Mouse (Mus musculus) forebrain, postnatal 0 days (tissue): ENCODE data around the gene 1110032F04Rik. TPM values are rescaled to one million over a fixed set of nuclear protein-coding genes. Genes with fewer than 3 reads are reported as not detected.

Source experiments
- ATAC-seq: fragments of 200-750 bp; cut with Nextera tagmentation; 2 replicates; pipeline ENCODE4 v1.8.0; 2017; ENCODE audit warnings: mild to moderate bottlenecking, moderate library complexity
- DNase-seq: peaks from one replicate; pipeline ENCODE4 v3.0.0-alpha.2; 2015
- H3K27ac ChIP-seq: fragments of 300-500 bp; sonication (generic); 2 replicates; pipeline ENCODE4 v1.5.1; 2014; ENCODE audit warnings: low read depth, mild to moderate bottlenecking, antibody characterized with exemption, low read length, moderate library complexity, mixed read lengths
- H3K27me3 ChIP-seq: fragments of 300-500 bp; sonication (generic); 2 replicates; pipeline ENCODE4 v1.6.1; 2014; ENCODE audit warnings: mild to moderate bottlenecking, low read length, mixed read lengths; ENCODE audit not compliant: insufficient read depth
- H3K36me3 ChIP-seq: fragments of 300-500 bp; sonication (generic); 2 replicates; pipeline ENCODE4 v1.6.1; 2014; ENCODE audit warnings: mild to moderate bottlenecking, moderate library complexity; ENCODE audit not compliant: insufficient read depth
- H3K4me1 ChIP-seq: fragments of 300-500 bp; sonication (generic); 2 replicates; pipeline ENCODE4 v1.6.1; 2014; ENCODE audit warnings: antibody characterized with exemption; ENCODE audit not compliant: insufficient read depth
- H3K4me2 ChIP-seq: fragments of 300-500 bp; sonication (generic); 2 replicates; pipeline ENCODE4 v1.6.1; 2014; ENCODE audit warnings: low read depth, mild to moderate bottlenecking, moderate library complexity
- H3K4me3 ChIP-seq: fragments of 300-500 bp; sonication (generic); 2 replicates; pipeline ENCODE4 v1.5.1; 2014; ENCODE audit warnings: low read depth, low read length, mixed read lengths
- H3K9ac ChIP-seq: fragments of 300-500 bp; sonication (generic); 2 replicates; pipeline ENCODE4 v1.6.1; 2014; ENCODE audit warnings: mild to moderate bottlenecking
- H3K9me3 ChIP-seq: fragments of 300-500 bp; sonication (generic); 2 replicates; pipeline ENCODE4 v1.6.1; 2016; ENCODE audit warnings: low read length
- CTCF ChIP-seq: sonication (generic); IDR thresholded peaks from 2 replicates; pipeline ENCODE4 v1.5.1; 2016; ENCODE audit warnings: antibody characterized with exemption, control low read depth, low read depth
- WGBS: fragments of 180-500 bp; shearing (Covaris S2); extraction: QIAGEN DNeasy Blood & Tissue Kit; methylation state at CpG from one replicate; pipeline ENCODE4 v1.1.7; 2014; 5-methylcytosine and 5-hydroxymethylcytosine counted together
- polyA plus RNA-seq: library from polyadenylated mRNA; unstranded; fragments of >200 nt; fragmentation: Nextera tagmentation; extraction: Ambion mirVana; gene quantifications from 2 replicates; pipeline ENCODE4 v1.2.1, GENCODE M21; 2015
- total RNA-seq: library from RNA; depleted of rRNA; stranded (reverse); fragments of >200 nt; gene quantifications from 2 replicates; pipeline ENCODE4 v1.2.3, GENCODE M21; 2014

Gene 1110032F04Rik
- total and polyA plus RNA-seq, 2 experiments from 2014 or later: 2.6 to 9.8 TPM

GRCm38 (mm10) chr3:68829944-68830343 lies 39.4 kb upstream of the 1110032F04Rik start:
- H3K27me3 ChIP-seq: no peaks in the 10 kb centered on the region
- H3K4me1 ChIP-seq: 0 out of 2 replicates have a peak, but pooled peaks cover 3% of the 10 kb centered on the region
- H3K9me3 ChIP-seq: no peaks in the 10 kb centered on the region
- no peaks in the 10 kb centered on the region for H3K36me3 ChIP-seq
- H3K9ac ChIP-seq: no peak overlapping the region
- WGBS: 92% methylated on average over 3 of the region's 3 CpGs
- no peak overlapping the region for H3K4me3 ChIP-seq
- H3K27ac ChIP-seq: no peak overlapping the region
- no peak for TF ChIP-seq CTCF
- ATAC-seq: no peak
- H3K4me2 ChIP-seq: no peak overlapping the region
- no peak for DNase-seq

DNA sequence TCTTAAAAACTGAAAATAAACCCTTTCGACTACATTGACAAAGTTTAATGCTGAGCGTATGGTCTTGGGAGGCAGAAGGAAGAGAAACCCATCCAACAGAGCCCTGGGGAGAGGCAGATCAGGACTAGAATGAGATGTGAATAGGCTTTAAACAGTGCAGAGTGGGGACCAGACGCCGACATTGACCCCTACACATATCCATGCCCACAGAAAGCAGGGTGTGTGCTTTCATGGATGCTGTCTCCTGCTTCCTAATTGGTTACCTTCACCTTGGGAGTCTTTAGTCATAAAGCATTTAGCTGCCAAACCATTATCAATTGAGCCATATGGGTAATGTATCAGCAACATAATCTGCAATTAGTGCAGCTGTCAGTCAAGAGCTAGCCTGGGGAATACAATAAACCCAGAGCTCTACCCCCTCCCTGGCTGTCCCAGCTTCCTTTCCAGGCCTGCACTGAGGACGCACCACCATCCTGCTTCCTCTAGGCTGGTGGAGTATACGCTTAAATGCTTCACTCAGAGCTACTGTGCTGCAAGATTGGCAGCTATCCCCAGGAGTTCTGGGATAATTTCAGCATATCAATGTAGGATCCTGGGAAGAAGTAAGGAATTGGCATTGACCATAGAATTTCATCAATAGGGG lies 32.4 kb upstream of the 1110032F04Rik start:
- Histone ChIP-seq H3K4me1 (no peaks in the 10 kb centered on the region), H3K36me3 (no peaks in the 10 kb centered on the region), H3K4me2 (no peak overlapping the region), H3K27ac (no peak overlapping the region), H3K27me3 (no peaks in the 10 kb centered on the region), H3K4me3 (no peak overlapping the region), H3K9me3 (no peaks in the 10 kb centered on the region), H3K9ac (no peak overlapping the region)
- 56% methylated on average over 6 of the region's 6 CpGs for WGBS
- no peak for TF ChIP-seq CTCF
- ATAC-seq: no peak
- no peak for DNase-seq

- no peaks in the 10 kb centered on the region for H3K36me3 ChIP-seq
- no peak overlapping the region for H3K27ac ChIP-seq
- no peak overlapping the region for H3K4me3 ChIP-seq
- 18% methylated on average over 4 of the region's 4 CpGs for WGBS
- H3K4me1 ChIP-seq: no peaks in the 10 kb centered on the region
- H3K27me3 ChIP-seq: no peaks in the 10 kb centered on the region
- no peaks in the 10 kb centered on the region for H3K9me3 ChIP-seq
- H3K4me2 ChIP-seq: no peak overlapping the region
- TF ChIP-seq CTCF: no peak
- DNase-seq (peak; percentile 43), ATAC-seq (peak; percentile 79)
- no peak overlapping the region for H3K9ac ChIP-seq
These were observed 29.2 kb upstream of the 1110032F04Rik start for GRCm38 (mm10) chr3:68840206-68840605.

- no peak overlapping the region for H3K27ac ChIP-seq
- no peaks in the 10 kb centered on the region for H3K9me3 ChIP-seq
- H3K4me3 ChIP-seq: no peak overlapping the region
- no peak overlapping the region for H3K4me2 ChIP-seq
- WGBS: 94% methylated on average over 4 of the region's 4 CpGs
- H3K4me1 ChIP-seq: no peaks in the 10 kb centered on the region
- H3K9ac ChIP-seq: no peak overlapping the region
- ATAC-seq (no peak), DNase-seq (no peak)
- TF ChIP-seq CTCF: no peak
- no peaks in the 10 kb centered on the region for H3K36me3 ChIP-seq
- H3K27me3 ChIP-seq: no peaks in the 10 kb centered on the region
These were observed 25.4 kb upstream of the 1110032F04Rik start for GRCm38 (mm10) chr3:68844025-68844424.

DNA sequence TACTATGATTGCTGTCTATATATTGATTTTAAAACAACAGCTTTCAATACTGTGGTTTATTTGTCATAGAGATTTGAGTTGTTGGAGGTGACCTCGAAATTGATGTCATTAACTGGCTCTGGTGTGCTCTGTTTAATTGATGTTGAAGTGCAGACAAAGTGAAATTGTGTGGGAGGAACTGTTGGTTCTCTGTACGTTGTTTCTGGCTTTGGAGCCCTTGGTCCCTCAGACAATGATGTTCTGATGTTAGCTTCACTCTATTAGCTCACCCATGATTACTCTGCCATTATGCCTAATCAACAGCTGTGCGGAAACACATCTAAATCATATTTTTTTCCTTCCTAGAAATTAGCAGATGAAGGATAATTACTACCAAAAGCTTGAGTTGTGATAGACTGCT lies 21.1 kb upstream of the 1110032F04Rik start:
- H3K4me3 ChIP-seq: no peak overlapping the region
- H3K9ac ChIP-seq: no peak overlapping the region
- no peaks in the 10 kb centered on the region for H3K27me3 ChIP-seq
- H3K9me3 ChIP-seq: no peaks in the 10 kb centered on the region
- H3K27ac ChIP-seq: no peak overlapping the region
- ATAC-seq (peak; percentile 60), DNase-seq (no peak)
- no peaks in the 10 kb centered on the region for H3K4me1 ChIP-seq
- H3K4me2 ChIP-seq: no peak overlapping the region
- no peaks in the 10 kb centered on the region for H3K36me3 ChIP-seq
- WGBS: 61% methylated on average over 3 of the region's 3 CpGs
- no peak for TF ChIP-seq CTCF

DNA sequence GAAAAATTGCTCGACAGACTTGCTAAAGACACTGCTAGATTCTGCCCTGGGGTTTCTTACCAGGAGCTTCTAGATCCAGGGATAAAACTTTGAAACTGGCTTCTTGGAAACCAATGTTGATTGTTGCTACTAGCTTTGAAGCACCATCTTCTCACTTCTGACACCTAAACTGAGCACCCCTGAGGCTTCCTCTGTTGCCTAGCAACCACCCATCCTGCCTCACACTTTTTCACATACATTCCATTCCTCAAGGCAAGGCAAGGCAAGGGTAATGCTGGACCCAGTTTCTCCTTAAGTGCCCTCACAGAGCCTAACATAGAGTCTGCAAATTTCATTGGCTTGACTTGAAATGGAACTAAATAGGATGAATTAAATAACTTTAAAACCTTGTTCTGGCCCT lies 17.0 kb upstream of the 1110032F04Rik start:
- no peaks in the 10 kb centered on the region for H3K36me3 ChIP-seq
- no peaks in the 10 kb centered on the region for H3K9me3 ChIP-seq
- H3K9ac ChIP-seq: no peak overlapping the region
- DNase-seq (no peak), ATAC-seq (no peak)
- H3K4me1 ChIP-seq: no peaks in the 10 kb centered on the region
- 87% methylated on average over 1 of the region's 1 CpGs for WGBS
- no peak for TF ChIP-seq CTCF
- no peak overlapping the region for H3K4me2 ChIP-seq
- H3K27ac ChIP-seq: no peak overlapping the region
- H3K27me3 ChIP-seq: no peaks in the 10 kb centered on the region
- H3K4me3 ChIP-seq: no peak overlapping the region

DNA sequence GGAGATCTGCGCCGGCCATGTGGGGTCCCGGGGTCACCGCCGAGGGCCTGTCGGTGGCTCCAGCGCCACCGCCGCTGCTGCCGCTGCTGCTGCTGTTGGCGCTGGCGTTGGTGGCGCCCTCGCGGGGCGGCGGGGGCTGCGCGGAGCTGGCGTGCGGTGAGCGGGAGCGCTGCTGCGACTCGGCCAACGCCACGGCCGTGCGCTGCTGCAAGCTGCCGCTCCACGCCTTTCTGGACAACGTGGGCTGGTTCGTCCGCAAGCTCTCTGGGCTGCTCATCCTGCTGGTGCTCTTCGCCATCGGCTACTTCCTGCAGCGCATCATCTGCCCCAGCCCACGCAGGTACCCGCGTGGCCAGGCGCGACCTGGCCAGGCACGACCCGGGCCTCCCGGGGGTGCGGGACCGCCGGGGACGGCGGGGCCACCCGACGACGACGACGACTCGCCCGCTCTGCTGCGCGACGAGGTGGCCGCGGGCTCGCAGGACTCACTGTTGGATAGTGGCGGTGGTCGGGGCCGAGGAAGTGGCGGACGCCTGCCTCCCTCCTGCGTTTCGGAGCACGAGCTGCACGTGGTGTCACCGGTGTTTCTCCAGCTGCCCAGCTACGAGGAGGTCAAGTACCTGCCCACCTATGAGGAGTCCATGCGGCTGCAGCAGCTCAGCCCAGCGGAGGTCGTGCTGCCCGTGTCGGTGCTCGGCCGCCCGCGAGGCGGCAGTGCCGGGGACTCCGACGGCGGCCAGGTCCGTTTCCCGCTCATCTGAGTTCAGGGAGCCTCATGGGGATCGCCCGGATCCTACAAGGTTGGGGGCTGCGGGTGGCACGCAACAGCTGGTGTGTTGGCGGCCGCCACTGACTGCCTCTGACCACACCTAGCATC lies 543 bp downstream of the 1110032F04Rik start:
- peak overlapping the region; percentile 94 for H3K4me2 ChIP-seq
- DNase-seq (peak; percentile 73), ATAC-seq (peak; percentile 86)
- TF ChIP-seq CTCF: peak; percentile 60
- H3K27ac ChIP-seq: peak overlapping the region; percentile 17; the same call in 1 of the 2 replicates
- WGBS: 2% methylated on average over 95 of the region's 96 CpGs
- no peaks in the 10 kb centered on the region for H3K27me3 ChIP-seq
- H3K36me3 ChIP-seq: no peaks in the 10 kb centered on the region
- H3K4me1 ChIP-seq: peaks cover 6% of the 10 kb centered on the region
- no peaks in the 10 kb centered on the region for H3K9me3 ChIP-seq
- H3K9ac ChIP-seq: peak overlapping the region; percentile 68
- peak overlapping the region; percentile 78 for H3K4me3 ChIP-seq
